Mouse (Mus musculus) spleen, adult 18-20 months (tissue): ENCODE measurements at regions not wholly inside any gene's neighbourhood (a gene's known extent, or its start where the extent isn't known, plus 50 kb on each side); places are given as distances from the start of the nearest gene placed in this dataset.

Source experiments
- DNase-seq, 2 experiments: peaks; one replicate each; pipeline ENCODE4 v3.0.0; 2022; ENCODE audit warnings: mixed read lengths in 2 of 2

- DNase-seq, result no peak
Observed at GRCm38 (mm10) chr12:109272101-109272500, 180.5 kb upstream of the Dlk1 start.

GRCm38 (mm10) chr12:109314850-109315249 lies 137.8 kb upstream of the Dlk1 start:
- peak in 1 of 2 experiments; percentile 44 for DNase-seq

GRCm38 (mm10) chr12:109325986-109326385 lies 126.6 kb upstream of the Dlk1 start:
- DNase-seq, result no peak

- no peak for DNase-seq
Observed at GRCm38 (mm10) chr12:109371327-109371726, 81.3 kb upstream of the Dlk1 start.

GRCm38 (mm10) chr12:109385794-109386193 lies 66.8 kb upstream of the Dlk1 start:
- DNase-seq, result no peak

- no peak for DNase-seq
Observed at GRCm38 (mm10) chr12:109388791-109389190, 63.8 kb upstream of the Dlk1 start.

- DNase-seq, result no peak
Observed at GRCm38 (mm10) chr12:109390388-109390920, 62.2 kb upstream of the Dlk1 start.

- no peak for DNase-seq
Observed at GRCm38 (mm10) chr12:109390978-109391377, 61.6 kb upstream of the Dlk1 start.

GRCm38 (mm10) chr12:109393326-109393725 lies 59.3 kb upstream of the Dlk1 start:
- no peak for DNase-seq

GRCm38 (mm10) chr12:109393795-109394194 lies 58.8 kb upstream of the Dlk1 start:
- DNase-seq, result peak; percentile 53 to 74

GRCm38 (mm10) chr12:109394396-109394795 lies 58.2 kb upstream of the Dlk1 start:
- no peak for DNase-seq

- no peak for DNase-seq
Observed at GRCm38 (mm10) chr12:109396614-109397013, 56.0 kb upstream of the Dlk1 start.

GRCm38 (mm10) chr12:109397175-109398058 lies 55.2 kb upstream of the Dlk1 start:
- no peak for DNase-seq

GRCm38 (mm10) chr12:109398473-109398872 lies 54.1 kb upstream of the Dlk1 start:
- no peak for DNase-seq

GRCm38 (mm10) chr12:109398951-109399350 lies 53.7 kb upstream of the Dlk1 start:
- DNase-seq, result no peak

GRCm38 (mm10) chr12:109399591-109399990 lies 53.0 kb upstream of the Dlk1 start:
- no peak for DNase-seq

- DNase-seq, result no peak
Observed at GRCm38 (mm10) chr12:109400041-109400440, 52.6 kb upstream of the Dlk1 start.

- peak in 1 of 2 experiments; percentile 10 for DNase-seq
Observed at GRCm38 (mm10) chr12:109400936-109401586, 51.6 kb upstream of the Dlk1 start.

- no peak for DNase-seq
Observed at GRCm38 (mm10) chr12:109401696-109402095, 50.9 kb upstream of the Dlk1 start.

GRCm38 (mm10) chr12:109402226-109402625 lies 50.4 kb upstream of the Dlk1 start:
- no peak for DNase-seq
